In the genomic region with DNA sequence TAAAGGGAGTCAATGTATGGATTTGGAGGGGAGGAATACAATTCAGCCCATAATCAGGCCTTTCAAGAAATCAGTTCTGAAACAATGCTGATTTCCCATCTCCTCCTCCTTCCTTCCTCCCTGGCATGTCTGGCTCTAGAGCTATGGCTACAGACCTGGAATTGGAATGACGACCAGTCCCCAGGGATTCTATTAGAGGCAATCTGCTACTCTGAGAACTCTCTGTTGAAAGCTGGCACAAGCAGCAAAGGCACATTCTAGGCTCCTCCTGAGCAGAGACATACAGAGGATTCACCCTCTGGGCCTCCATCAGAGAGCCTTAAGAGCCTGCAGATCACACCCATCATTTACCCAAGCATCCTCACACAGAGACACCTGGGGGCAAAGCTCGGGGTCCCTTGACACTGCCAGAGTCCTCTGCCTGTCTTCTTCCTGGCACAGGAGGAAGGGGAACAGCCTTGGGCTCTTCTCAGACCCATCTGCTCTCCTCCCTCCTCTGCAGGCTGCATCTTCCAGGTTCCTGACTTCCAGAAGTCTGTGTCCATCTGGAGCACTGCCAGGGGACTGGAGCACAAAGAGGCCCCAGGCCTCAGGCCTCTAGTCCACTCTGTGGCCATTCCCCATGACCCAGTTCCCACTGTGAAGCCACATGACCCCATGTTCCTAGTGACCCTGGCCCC, we compare ENCODE assay signal across 14 mouse cellular contexts.
DNase-seq lines count a peak whose midpoint lies in the region; ATAC-seq and TF ChIP-seq lines count a peak whose summit lies in the region.
"Had no signal": no experiment of that assay in that cellular context is flagged by ENCODE, and none has a peak within 500 bp of the region (broad histone marks: within the 10 kb centered on the region; RNA-seq: fewer than 3 reads in every experiment).

No protein-coding gene starts in this region.

- TF ChIP-seq POLR2A in thymus, adult 2 months (IDR thresholded peaks at IDR 0.05; ENCODE audit: control insufficient read depth, extremely low read depth, insufficient read depth, low read length, poor library complexity) = no peak

- 58% methylated on average over 2 of the region's 2 CpGs for WGBS in heart, embryonic 12.5 days
- 66% methylated on average over 2 of the region's 2 CpGs for WGBS in heart, embryonic 13.5 days
- 81% methylated on average over 2 of the region's 2 CpGs for WGBS in thymus, adult 2 months
- 53% methylated on average over 2 of the region's 2 CpGs for WGBS in forebrain, postnatal 0 days

- H3K9me3 ChIP-seq in heart, embryonic 12.5 days (replicated peaks) = no peaks in the 10 kb centered on the region
- H3K9me3 ChIP-seq in heart, embryonic 13.5 days = no peaks in the 10 kb centered on the region
- no peaks in the 10 kb centered on the region for H3K9me3 ChIP-seq in forebrain, postnatal 0 days (ENCODE audit: low read length)
- H3K9me3 ChIP-seq: forebrain, embryonic 12.5 days had no signal

- H3K9ac ChIP-seq in heart, embryonic 12.5 days = no peak overlapping the region
- 0 out of 2 replicates have a peak overlapping the region, but pooled peaks have one; percentile 17 for H3K9ac ChIP-seq in heart, embryonic 13.5 days
- H3K9ac ChIP-seq in forebrain, postnatal 0 days = no peak overlapping the region
- H3K9ac ChIP-seq: forebrain, embryonic 12.5 days; liver, embryonic 14.5 days had no signal

- DNase-seq in heart, adult 9 months (ENCODE audit: low spot score in 2 of 2) = peak; percentile 26 to 59
- DNase-seq in MN1 (ENCODE audit: low spot score) = peak; percentile 78
- peak; percentile 74 for DNase-seq in cerebellum, adult 11-12 months
- DNase-seq in thymus, adult 2 months = no peak
- DNase-seq in forebrain, postnatal 0 days = no peak
- DNase-seq: lung, postnatal 4 days; thymus, postnatal 4 days had no signal

- ATAC-seq in heart, embryonic 12.5 days (ENCODE audit: insufficient number of reproducible peaks, low FRiP score) = no peak
- ATAC-seq in heart, embryonic 13.5 days (ENCODE audit: extremely low read depth, insufficient number of reproducible peaks, low FRiP score, low TSS enrichment) = no peak
- no peak for ATAC-seq in forebrain, postnatal 0 days
- ATAC-seq in erythroblast, adult 5-6 weeks (replicated peaks; ENCODE audit: low FRiP score, poor library complexity, severe bottlenecking) = no peak
- ATAC-seq: Patski had no signal

- peaks cover 50% of the 10 kb centered on the region for H3K4me1 ChIP-seq in heart, embryonic 12.5 days (replicated peaks)
- H3K4me1 ChIP-seq in heart, embryonic 13.5 days = peaks cover 47% of the 10 kb centered on the region
- no peaks in the 10 kb centered on the region; the same call in 1 of the 2 replicates for H3K4me1 ChIP-seq in thymus, adult 2 months (replicated peaks; ENCODE audit: control insufficient read depth, insufficient read depth, low read length)
- H3K4me1 ChIP-seq in forebrain, postnatal 0 days (ENCODE audit: insufficient read depth) = no peaks in the 10 kb centered on the region

- no peak overlapping the region for H3K4me2 ChIP-seq in heart, embryonic 12.5 days
- H3K4me2 ChIP-seq in heart, embryonic 13.5 days = no peak overlapping the region
- no peak overlapping the region for H3K4me2 ChIP-seq in forebrain, postnatal 0 days (ENCODE audit: low read depth)
- H3K4me2 ChIP-seq: forebrain, embryonic 12.5 days had no signal

- TF ChIP-seq CTCF in thymus, adult 2 months (IDR thresholded peaks at IDR 0.05; ENCODE audit: borderline replicate concordance, control insufficient read depth, extremely low read depth, insufficient read depth, low read length, poor library complexity) = no peak
- no peak for TF ChIP-seq CTCF in forebrain, postnatal 0 days (IDR thresholded peaks at IDR 0.05; ENCODE audit: low read depth)

- peaks cover 21% of the 10 kb centered on the region for H3K27me3 ChIP-seq in heart, embryonic 12.5 days (replicated peaks)
- H3K27me3 ChIP-seq in heart, embryonic 13.5 days (replicated peaks) = peaks cover 35% of the 10 kb centered on the region
- H3K27me3 ChIP-seq in thymus, adult 2 months (ENCODE audit: control insufficient read depth, insufficient read depth, low read length) = no peaks in the 10 kb centered on the region
- no peaks in the 10 kb centered on the region for H3K27me3 ChIP-seq in forebrain, postnatal 0 days (ENCODE audit: insufficient read depth, low read length)

- no peaks in the 10 kb centered on the region for H3K36me3 ChIP-seq in heart, embryonic 12.5 days
- no peaks in the 10 kb centered on the region for H3K36me3 ChIP-seq in heart, embryonic 13.5 days
- no peaks in the 10 kb centered on the region for H3K36me3 ChIP-seq in thymus, adult 2 months (ENCODE audit: control insufficient read depth, insufficient read depth, low read length)
- H3K36me3 ChIP-seq in forebrain, postnatal 0 days (ENCODE audit: insufficient read depth) = no peaks in the 10 kb centered on the region
- H3K36me3 ChIP-seq: forebrain, embryonic 12.5 days had no signal

- H3K27ac ChIP-seq in heart, embryonic 12.5 days (ENCODE audit: poor library complexity, severe bottlenecking) = no peak overlapping the region
- no peak overlapping the region for H3K27ac ChIP-seq in heart, embryonic 13.5 days (replicated peaks)
- no peak overlapping the region for H3K27ac ChIP-seq in thymus, adult 2 months (ENCODE audit: control insufficient read depth, insufficient read depth, low read length)
- no peak overlapping the region for H3K27ac ChIP-seq in forebrain, postnatal 0 days (ENCODE audit: low read depth, low read length)
- H3K27ac ChIP-seq: forebrain, embryonic 12.5 days; heart, adult 2 months; liver, embryonic 14.5 days had no signal

- no peak overlapping the region for H3K4me3 ChIP-seq in heart, embryonic 12.5 days
- no peak overlapping the region for H3K4me3 ChIP-seq in heart, embryonic 13.5 days
- no peak overlapping the region for H3K4me3 ChIP-seq in thymus, adult 2 months (ENCODE audit: control insufficient read depth, insufficient read depth, low read length)
- H3K4me3 ChIP-seq in forebrain, postnatal 0 days (ENCODE audit: low read depth, low read length) = no peak overlapping the region
- H3K4me3 ChIP-seq: forebrain, embryonic 12.5 days; heart, adult 2 months had no signal

Comparison
In these comparisons a context has a peak if more than half of its experiments do, and no peak if none do; other contexts are left out.
1. DNase-seq: peak in heart, adult 9 months (2 of 2), MN1 (single experiment) and cerebellum, adult 11-12 months (single experiment); none in thymus, adult 2 months (single experiment) and forebrain, postnatal 0 days (single experiment).